Mouse (Mus musculus): ENCODE results near the gene Serpinb9c. TPM values are rescaled to one million over a fixed set of nuclear protein-coding genes. Genes with fewer than 3 reads are reported as not detected.
A peak's percentile ranks its signal among the peaks of the same experiment; 100 is the strongest.

Gene Serpinb9c
- not detected in 2 replicates for total RNA-seq (2021)
- long read RNA-seq, experiment 1: 0 reads
- long read RNA-seq, experiment 2: 0 reads

- DNase-seq: no peak
Measured at GRCm38 (mm10) chr13:33159642-33160041, at the start of gene Serpinb9c. Gene Serpinb9c, minus strand, starts transcription at chr13:33159742.

GRCm38 (mm10) chr13:33199740-33200139 is 40.2 kb upstream of the Serpinb9c start:
- DNase-seq: no peak

GRCm38 (mm10) chr13:33192659-33193058 is 33.1 kb upstream of the Serpinb9c start, which contains the start of gene Serpinb9d:
Gene Serpinb9d, plus strand, starts transcription at chr13:33192959.
- DNase-seq: no peak

GRCm38 (mm10) chr13:33190486-33190885 is 30.9 kb upstream of the Serpinb9c start:
- DNase-seq: peak; percentile 47

- DNase-seq: peak; percentile 47
Measured at GRCm38 (mm10) chr13:33141435-33141834, 18.1 kb downstream of the Serpinb9c start.

GRCm38 (mm10) chr13:33137717-33138116 is 21.8 kb downstream of the Serpinb9c start:
- no peak for DNase-seq

GRCm38 (mm10) chr13:33113054-33113453 is 46.5 kb downstream of the Serpinb9c start:
- DNase-seq: no peak

- no peak for DNase-seq
Measured at GRCm38 (mm10) chr13:33105626-33106025, 53.9 kb downstream of the Serpinb9c start.

Other genes starting within 250 kb of the Serpinb9c start
- 26.4 and 27.6 TPM in 2 replicates for gene Serpinb6b, start 194.5 kb downstream of the Serpinb9c start, total RNA-seq (2021)
- gene Serpinb9, start 156.5 kb downstream of the Serpinb9c start, total RNA-seq (2021): 14.4 and 16.1 TPM in 2 replicates
- 0.22 TPM in 1 of 2 replicates, not detected in the other for gene Serpinb9b, start 132.3 kb downstream of the Serpinb9c start, total RNA-seq (2021)
- 0.23 and 0.41 TPM in 2 replicates for gene Serpinb1b, start 81.2 kb downstream of the Serpinb9c start, total RNA-seq (2021)
- not detected in 2 replicates for gene Serpinb9d, start 33.2 kb upstream of the Serpinb9c start, total RNA-seq (2021)
- gene Serpinb9e, start 89.9 kb upstream of the Serpinb9c start, total RNA-seq (2021): not detected in 2 replicates
- not detected in 2 replicates for gene Serpinb9f, start 164.3 kb upstream of the Serpinb9c start, total RNA-seq (2021)
- not detected in 2 replicates for gene Gm11397, start 236.0 kb upstream of the Serpinb9c start, total RNA-seq (2021)

Data from adrenal gland, postnatal 14 days (tissue).